Mouse (Mus musculus): ENCODE data around the gene Pde6d. TPM values are rescaled to one million over a fixed set of nuclear protein-coding genes. Genes with fewer than 3 reads are reported as not detected.
A peak's percentile ranks its signal among the peaks of the same experiment; 100 is the strongest.
"Not testable (repeated sequence)": the region's sequence is repeated elsewhere in the genome, so short reads cannot be mapped to it uniquely, and the experiment has no call there.

Pde6d gene
- polyA plus RNA-seq, 1 experiment from 2014 or later: 73.6 TPM

- WGBS: 88% methylated on average over 3 of the region's 3 CpGs
- no peaks in the 10 kb centered on the region for H3K9me3 ChIP-seq
- no peak overlapping the region for H3K4me3 ChIP-seq
- H3K4me1 ChIP-seq: peaks cover 21% of the 10 kb centered on the region
- no peak overlapping the region for H3K27ac ChIP-seq
- H3K27me3 ChIP-seq (ENCODE audit: insufficient read depth, poor library complexity, severe bottlenecking): no peaks in the 10 kb centered on the region
- peaks cover 9% of the 10 kb centered on the region; the same call in 1 of the 2 replicates for H3K36me3 ChIP-seq
- no peak for DNase-seq (ENCODE audit: low spot score)
Observed at GRCm38 (mm10) chr1:86555665-86556064, 26.8 kb downstream of the Pde6d start.

GRCm38 (mm10) chr1:86551877-86552276, 30.6 kb downstream of the Pde6d start:
- Histone ChIP-seq H3K4me3 (no peak overlapping the region), H3K27me3 (ENCODE audit: insufficient read depth, poor library complexity, severe bottlenecking) (no peaks in the 10 kb centered on the region), H3K36me3 (peaks cover 10% of the 10 kb centered on the region), H3K4me1 (peaks cover 22% of the 10 kb centered on the region), H3K9me3 (no peaks in the 10 kb centered on the region), H3K27ac (no peak overlapping the region)
- 54% methylated on average over 2 of the region's 2 CpGs for WGBS
- DNase-seq (ENCODE audit: low spot score): no peak

- Histone ChIP-seq H3K36me3 (peaks cover 10% of the 10 kb centered on the region), H3K4me3 (no peak overlapping the region), H3K9me3 (no peaks in the 10 kb centered on the region), H3K4me1 (peaks cover 22% of the 10 kb centered on the region), H3K27ac (no peak overlapping the region), H3K27me3 (ENCODE audit: insufficient read depth, poor library complexity, severe bottlenecking) (no peaks in the 10 kb centered on the region)
- WGBS: 69% methylated on average over 4 of the region's 4 CpGs
- DNase-seq (ENCODE audit: low spot score): no peak
Observed at GRCm38 (mm10) chr1:86551299-86551698, 31.1 kb downstream of the Pde6d start.

GRCm38 (mm10) chr1:86546797-86547196, 35.6 kb downstream of the Pde6d start:
- no peak overlapping the region for H3K27ac ChIP-seq
- H3K27me3 ChIP-seq (ENCODE audit: insufficient read depth, poor library complexity, severe bottlenecking): no peaks in the 10 kb centered on the region
- no peak overlapping the region for H3K4me3 ChIP-seq
- no peaks in the 10 kb centered on the region for H3K9me3 ChIP-seq
- 72% methylated on average over 3 of the region's 3 CpGs for WGBS
- H3K36me3 ChIP-seq: peaks cover 53% of the 10 kb centered on the region
- DNase-seq (ENCODE audit: low spot score): no peak
- peaks cover 12% of the 10 kb centered on the region for H3K4me1 ChIP-seq

- Histone ChIP-seq H3K27me3 (ENCODE audit: insufficient read depth, poor library complexity, severe bottlenecking) (no peaks in the 10 kb centered on the region), H3K27ac (no peak overlapping the region), H3K4me1 (no peaks in the 10 kb centered on the region), H3K9me3 (no peaks in the 10 kb centered on the region), H3K36me3 (peaks cover 58% of the 10 kb centered on the region), H3K4me3 (no peak overlapping the region)
- WGBS: 86% methylated on average over 2 of the region's 2 CpGs
- DNase-seq (ENCODE audit: low spot score): no peak
Observed at GRCm38 (mm10) chr1:86542584-86542983, 39.8 kb downstream of the Pde6d start.

GRCm38 (mm10) chr1:86539583-86539982, 42.8 kb downstream of the Pde6d start:
- not testable (repeated sequence) for H3K9me3 ChIP-seq; DNase-seq (ENCODE audit: low spot score); H3K4me3 ChIP-seq; H3K27ac ChIP-seq; H3K27me3 ChIP-seq (ENCODE audit: insufficient read depth, poor library complexity, severe bottlenecking); H3K4me1 ChIP-seq
- H3K36me3 ChIP-seq: peaks cover 34% of the 10 kb centered on the region
- 86% methylated on average over 12 of the region's 12 CpGs for WGBS

- no peak for DNase-seq (ENCODE audit: low spot score)
- 64% methylated on average over 3 of the region's 3 CpGs for WGBS
- Histone ChIP-seq H3K36me3 (peaks cover 27% of the 10 kb centered on the region), H3K9me3 (no peaks in the 10 kb centered on the region), H3K27me3 (ENCODE audit: insufficient read depth, poor library complexity, severe bottlenecking) (no peaks in the 10 kb centered on the region), H3K4me1 (no peaks in the 10 kb centered on the region), H3K27ac (no peak overlapping the region), H3K4me3 (no peak overlapping the region)
Observed at GRCm38 (mm10) chr1:86538383-86538782, 44.0 kb downstream of the Pde6d start.

GRCm38 (mm10) chr1:86533411-86534130, 48.9 kb downstream of the Pde6d start:
- WGBS: 86% methylated on average over 6 of the region's 6 CpGs
- Histone ChIP-seq H3K27ac (no peak overlapping the region), H3K27me3 (ENCODE audit: insufficient read depth, poor library complexity, severe bottlenecking) (no peaks in the 10 kb centered on the region), H3K4me1 (peaks cover 34% of the 10 kb centered on the region), H3K9me3 (no peaks in the 10 kb centered on the region), H3K36me3 (peaks cover 29% of the 10 kb centered on the region), H3K4me3 (no peak overlapping the region)
- no peak for DNase-seq (ENCODE audit: low spot score)

GRCm38 (mm10) chr1:86532362-86533051, 49.9 kb downstream of the Pde6d start:
- 25% methylated on average over 11 of the region's 11 CpGs for WGBS
- H3K4me1 ChIP-seq: peaks cover 38% of the 10 kb centered on the region
- H3K4me3 ChIP-seq: peak overlapping the region; percentile 13
- H3K9me3 ChIP-seq: no peaks in the 10 kb centered on the region
- H3K27ac ChIP-seq: peak overlapping the region; percentile 24; the same call in 1 of the 2 replicates
- peaks cover 40% of the 10 kb centered on the region for H3K36me3 ChIP-seq
- peak; percentile 94 for DNase-seq (ENCODE audit: low spot score)
- no peaks in the 10 kb centered on the region for H3K27me3 ChIP-seq (ENCODE audit: insufficient read depth, poor library complexity, severe bottlenecking)

GRCm38 (mm10) chr1:86531547-86532321, 50.7 kb downstream of the Pde6d start:
- Histone ChIP-seq H3K9me3 (no peaks in the 10 kb centered on the region), H3K27ac (peak overlapping the region; percentile 24; the same call in 1 of the 2 replicates), H3K27me3 (ENCODE audit: insufficient read depth, poor library complexity, severe bottlenecking) (no peaks in the 10 kb centered on the region), H3K4me1 (peaks cover 38% of the 10 kb centered on the region), H3K36me3 (peaks cover 40% of the 10 kb centered on the region), H3K4me3 (peak overlapping the region; percentile 13)
- DNase-seq (ENCODE audit: low spot score): peak; percentile 83
- 7% methylated on average over 13 of the region's 13 CpGs for WGBS

- Histone ChIP-seq H3K27me3 (ENCODE audit: insufficient read depth, poor library complexity, severe bottlenecking) (no peaks in the 10 kb centered on the region), H3K4me1 (peaks cover 41% of the 10 kb centered on the region), H3K27ac (no peak overlapping the region; the same call in 1 of the 2 replicates), H3K36me3 (peaks cover 40% of the 10 kb centered on the region), H3K9me3 (no peaks in the 10 kb centered on the region), H3K4me3 (peak overlapping the region; percentile 13; the same call in 1 of the 2 replicates)
- DNase-seq (ENCODE audit: low spot score): no peak
- WGBS: 20% methylated on average over 4 of the region's 4 CpGs
Observed at GRCm38 (mm10) chr1:86530871-86531546, 51.4 kb downstream of the Pde6d start.

GRCm38 (mm10) chr1:86529590-86529989, 52.8 kb downstream of the Pde6d start:
- H3K27ac ChIP-seq: peak overlapping the region; percentile 95; the same call in 1 of the 2 replicates

More at GRCm38 (mm10) chr1:86529590-86529989, 52.8 kb downstream of the Pde6d start:
- Histone ChIP-seq H3K9me3 (no peaks in the 10 kb centered on the region), H3K4me3 (peak overlapping the region; percentile 99), H3K36me3 (peaks cover 40% of the 10 kb centered on the region), H3K4me1 (peaks cover 47% of the 10 kb centered on the region), H3K27me3 (ENCODE audit: insufficient read depth, poor library complexity, severe bottlenecking) (no peaks in the 10 kb centered on the region)
- no peak for DNase-seq (ENCODE audit: low spot score)
- WGBS: 69% methylated on average over 4 of the region's 4 CpGs
